Mouse (Mus musculus) right cerebral cortex, postnatal 4 days (tissue): Measurements from ENCODE around the gene 1190007I07Rik.

Experiments
- DNase-seq: peaks from one replicate; pipeline ENCODE4 v3.0.0-alpha.2; 2022

The 1190007I07Rik gene

GRCm38 (mm10) chr10:82622671-82623552, at the start of gene 1190007I07Rik:
1190007I07Rik (minus strand) TSS chr10:82623228.
- DNase-seq: peak; percentile 95

DNA sequence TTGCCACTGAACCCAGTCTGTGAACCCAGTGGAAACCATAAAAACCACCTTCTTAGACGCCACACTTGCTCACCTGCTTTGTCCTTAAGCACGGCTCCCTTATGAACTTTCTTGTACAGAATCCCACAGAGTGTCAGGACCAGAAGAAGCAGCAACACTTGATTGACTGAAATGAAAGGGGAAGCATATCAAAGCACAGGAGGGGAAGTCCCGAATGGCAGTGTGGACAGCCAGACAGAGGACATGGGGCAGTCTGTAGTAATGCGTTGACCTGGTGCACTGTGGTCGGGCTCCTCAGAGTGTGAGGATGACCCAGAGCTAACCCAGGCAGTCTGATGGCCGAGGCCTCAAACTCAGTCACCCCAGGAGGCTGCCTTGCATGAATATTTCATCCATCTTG, 47.2 kb upstream of the 1190007I07Rik start:
- DNase-seq: no peak

GRCm38 (mm10) chr10:82666436-82667234, 43.6 kb upstream of the 1190007I07Rik start:
- peak; percentile 91 for DNase-seq

DNA sequence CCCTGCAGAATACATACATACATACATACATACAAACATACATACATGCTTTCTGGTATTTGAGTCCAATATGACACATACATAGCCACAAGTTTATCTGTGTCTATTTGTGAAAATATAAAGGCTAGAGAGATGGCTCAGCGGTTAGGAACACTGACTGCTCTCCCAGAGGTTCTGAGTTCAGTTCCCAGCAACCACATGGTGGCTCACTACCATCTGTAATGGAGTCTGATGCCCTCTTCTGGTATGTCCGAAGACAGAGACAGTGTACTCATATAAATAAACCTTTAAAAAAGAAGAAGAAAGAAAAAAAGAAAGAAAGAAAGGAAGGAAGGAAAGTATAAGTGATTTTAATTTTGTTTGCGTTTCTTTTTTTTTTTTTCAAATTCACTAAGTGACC, 42.9 kb upstream of the 1190007I07Rik start:
- no peak for DNase-seq

- no peak for DNase-seq
These were observed 40.3 kb upstream of the 1190007I07Rik start for GRCm38 (mm10) chr10:82663289-82663688.

DNA sequence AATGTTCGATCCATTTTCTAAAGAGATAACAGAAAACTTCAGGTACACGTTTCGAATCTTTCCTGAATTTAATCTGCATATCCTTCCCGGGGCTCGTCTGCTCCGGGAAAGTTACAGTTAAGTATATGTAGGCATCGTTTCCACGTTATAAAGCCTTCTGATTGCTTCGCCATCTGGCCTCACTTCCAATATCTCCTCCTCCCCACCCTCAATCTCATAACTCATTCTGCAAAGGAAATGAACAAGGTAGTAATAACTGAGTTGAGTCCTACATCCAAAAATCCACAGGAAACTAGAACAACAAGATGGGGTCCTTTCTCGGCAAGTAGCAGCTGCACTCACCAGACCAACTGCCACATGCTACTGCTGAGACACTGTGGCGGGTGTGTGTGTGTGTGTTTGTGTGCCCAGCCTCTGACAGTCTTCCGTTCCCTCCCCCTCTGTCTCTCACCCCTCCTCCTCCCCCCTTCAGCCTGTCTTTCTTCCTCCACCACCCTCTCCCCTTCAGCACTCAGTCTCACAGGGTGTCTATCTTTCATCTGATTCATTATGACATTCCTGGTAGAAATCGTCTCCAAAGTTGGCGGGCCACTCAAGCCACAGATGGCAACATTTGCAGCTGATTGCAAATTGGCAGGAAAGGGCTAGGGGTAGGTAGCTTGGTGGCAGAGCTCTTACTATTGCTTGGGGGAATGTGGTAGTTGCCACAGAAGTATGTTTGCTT, 39.4 kb upstream of the 1190007I07Rik start:
- DNase-seq: peak; percentile 27

DNA sequence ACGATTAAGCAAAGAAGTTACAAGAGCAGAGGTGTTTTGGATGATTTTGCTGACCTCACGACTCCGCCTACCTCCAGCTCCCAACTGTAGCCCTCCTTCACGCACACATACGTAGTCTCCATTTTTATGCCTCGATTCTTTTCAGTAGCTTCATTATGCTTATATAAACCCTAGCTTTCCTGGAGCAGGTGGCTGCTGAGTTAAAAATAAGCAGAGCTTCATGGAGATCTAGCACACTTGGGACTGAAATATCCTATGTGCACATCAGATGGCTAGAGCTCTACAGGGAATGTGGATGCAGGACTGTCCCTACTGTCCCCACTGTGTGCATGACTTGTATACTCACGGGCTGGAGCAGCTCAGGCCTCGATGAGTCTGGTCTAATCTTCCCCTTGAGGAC, 38.8 kb upstream of the 1190007I07Rik start:
- peak; percentile 11 for DNase-seq

DNA sequence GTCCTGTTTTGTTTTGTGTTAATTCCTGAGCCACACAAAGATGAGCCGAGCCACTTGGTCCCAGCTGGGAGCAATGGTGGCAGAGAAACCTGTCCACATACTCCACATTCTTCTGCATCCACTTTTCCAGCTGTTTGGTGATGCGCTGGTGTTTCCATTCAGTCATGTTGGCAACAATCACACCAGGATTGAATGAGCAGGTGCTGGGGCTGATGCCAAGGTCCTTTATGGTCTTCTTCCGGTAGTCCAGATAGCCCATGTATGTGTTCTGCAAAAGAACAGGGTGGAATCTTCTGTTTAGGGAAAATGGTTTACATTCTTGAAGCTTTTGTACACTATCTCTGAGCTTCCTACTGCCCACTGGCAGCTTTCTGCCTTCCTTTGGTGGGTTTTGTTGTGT, 31.6 kb upstream of the 1190007I07Rik start:
- no peak for DNase-seq

DNA sequence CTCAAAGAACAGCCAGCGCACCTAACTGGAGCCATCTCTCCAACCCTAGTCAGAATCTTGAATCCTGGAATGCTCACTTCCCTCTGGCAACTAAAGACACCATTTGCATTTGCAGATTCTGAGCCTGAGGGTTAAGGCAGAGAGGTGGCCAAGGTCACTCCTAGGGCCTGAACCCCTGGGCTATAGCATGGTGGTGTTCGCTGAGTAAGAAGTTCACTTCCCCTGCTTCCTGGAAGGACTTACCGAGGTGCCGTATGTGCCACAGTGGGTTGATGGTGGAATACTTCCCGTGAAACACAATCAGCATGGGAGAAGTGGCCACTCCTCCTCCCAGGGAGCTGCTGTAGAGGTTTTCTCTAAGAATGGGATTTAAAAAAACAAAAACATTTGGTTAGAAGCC, 29.6 kb upstream of the 1190007I07Rik start:
- DNase-seq: no peak

DNA sequence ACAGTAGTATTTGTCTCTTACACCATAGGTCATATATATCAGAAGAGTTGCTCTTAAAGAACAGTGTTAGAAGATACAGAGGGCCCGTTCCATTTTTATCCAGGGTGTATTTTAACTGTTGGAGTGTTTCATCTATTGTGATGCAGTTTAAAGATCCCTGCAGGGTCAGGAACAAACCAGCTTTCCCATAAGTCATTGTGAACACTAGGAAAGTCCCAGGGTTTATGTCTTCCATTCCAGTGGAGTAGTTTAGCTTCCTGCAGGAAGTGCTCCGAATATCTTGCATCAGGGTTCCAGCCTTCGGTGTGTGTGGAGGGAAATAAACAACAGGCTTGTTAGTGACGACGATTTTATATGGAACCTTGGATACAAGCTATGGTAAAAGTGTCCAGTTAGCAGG, 28.2 kb upstream of the 1190007I07Rik start:
- no peak for DNase-seq

GRCm38 (mm10) chr10:82647205-82647811, 24.3 kb upstream of the 1190007I07Rik start:
- no peak for DNase-seq

- DNase-seq: no peak
These were observed 23.1 kb upstream of the 1190007I07Rik start for GRCm38 (mm10) chr10:82646083-82646482.

DNA sequence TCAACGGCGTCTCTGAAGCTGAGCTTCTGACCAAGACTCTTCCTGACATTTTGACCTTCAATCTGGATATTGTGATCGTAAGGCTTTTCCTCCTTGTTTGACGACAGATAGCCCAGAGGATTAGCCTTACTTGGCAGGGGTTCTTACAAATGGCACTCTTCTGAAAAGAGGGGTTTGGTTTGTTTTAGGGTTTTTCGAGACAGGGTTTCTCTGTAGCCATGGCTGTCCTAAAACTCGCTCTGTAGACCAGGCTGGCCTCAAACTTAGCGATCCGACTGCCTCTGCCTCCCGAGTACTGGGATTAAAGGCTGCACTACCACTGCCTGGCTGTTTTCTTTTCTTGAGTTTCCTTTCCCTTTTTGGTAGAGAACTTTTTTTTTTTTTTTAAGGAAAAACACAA, 18.5 kb upstream of the 1190007I07Rik start:
- DNase-seq: no peak

DNA sequence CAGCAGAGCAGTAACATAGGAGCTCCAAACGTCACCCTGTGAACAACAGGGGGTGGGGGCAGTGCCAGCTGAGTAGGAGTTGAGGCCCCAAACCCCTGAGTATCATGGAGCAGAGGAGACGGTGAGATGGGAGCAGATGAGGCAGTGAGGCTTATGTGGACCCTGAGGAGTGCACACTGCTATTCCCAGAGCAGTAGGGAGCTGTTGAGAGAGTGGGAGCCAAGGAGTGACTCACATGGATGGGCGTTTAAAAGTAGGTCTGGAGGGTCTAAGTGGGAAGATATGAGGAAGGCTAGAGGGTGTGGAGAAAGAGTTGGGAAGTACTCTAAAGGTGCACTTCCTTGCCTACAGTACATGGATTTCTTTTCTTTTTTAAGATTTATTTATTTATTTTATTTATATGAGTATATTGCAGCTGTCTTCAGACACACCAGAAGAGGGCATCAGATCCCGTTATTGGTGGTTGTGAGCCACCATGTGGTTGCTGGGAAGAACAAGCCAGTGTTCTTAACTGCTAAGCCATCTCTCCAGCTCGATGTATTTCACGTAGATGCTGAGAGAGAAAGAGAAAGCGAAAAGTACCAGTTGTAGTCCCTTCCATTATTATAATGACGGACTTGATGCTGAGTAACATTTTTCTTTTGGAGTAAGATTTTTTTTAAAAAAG, 16.1 kb upstream of the 1190007I07Rik start:
- DNase-seq: no peak

- no peak for DNase-seq
These were observed 13.3 kb upstream of the 1190007I07Rik start for GRCm38 (mm10) chr10:82636321-82636720.

- no peak for DNase-seq
These were observed 11.3 kb upstream of the 1190007I07Rik start for GRCm38 (mm10) chr10:82634348-82634747.

- no peak for DNase-seq
These were observed 9.7 kb upstream of the 1190007I07Rik start for GRCm38 (mm10) chr10:82632496-82633280.

DNA sequence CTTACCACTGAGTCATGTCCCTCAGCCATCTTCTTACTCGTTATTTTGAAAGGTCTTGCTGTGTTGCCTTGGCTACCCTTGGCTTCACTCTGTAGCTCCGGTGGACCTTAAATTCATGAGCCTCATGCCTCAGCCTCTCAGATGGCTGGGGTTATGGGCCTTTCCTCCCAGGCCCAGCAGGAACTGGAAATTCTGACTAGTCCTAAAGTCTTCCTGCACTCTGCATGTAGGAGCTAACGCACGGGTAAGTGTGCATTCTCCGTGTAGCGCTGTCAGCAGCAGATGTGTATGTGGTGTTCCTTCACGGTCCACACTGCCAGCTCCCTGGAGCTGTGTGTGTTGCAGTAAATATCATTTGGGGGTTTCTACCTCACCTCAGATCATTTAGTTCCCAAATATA, 8.1 kb upstream of the 1190007I07Rik start:
- DNase-seq: no peak

DNA sequence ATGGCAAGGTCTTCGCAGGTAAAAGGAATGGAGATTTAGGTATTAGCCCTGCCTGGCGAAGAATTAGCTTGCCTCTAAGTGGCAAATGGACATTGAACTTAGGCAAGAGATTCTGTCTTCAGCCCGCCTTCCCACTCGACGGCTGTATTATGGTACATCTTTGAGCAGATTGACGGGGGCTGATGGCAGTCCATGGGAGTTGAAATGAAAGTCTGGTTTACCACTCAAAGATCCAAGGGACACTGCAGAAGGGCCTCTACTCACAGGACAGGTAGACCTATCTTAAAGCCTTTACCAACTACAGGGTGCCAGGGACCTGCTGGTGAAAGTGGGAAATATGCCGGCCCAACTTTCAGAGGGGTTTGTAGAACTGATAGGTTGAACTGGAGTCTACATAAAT, 7.5 kb upstream of the 1190007I07Rik start:
- no peak for DNase-seq

- peak; percentile 90 for DNase-seq
These were observed 6.7 kb upstream of the 1190007I07Rik start, which contains the start of gene Tdg for GRCm38 (mm10) chr10:82629586-82630255. Tdg (plus strand) TSS chr10:82629828.
